Mouse (Mus musculus): ENCODE results near the gene Arnt2. TPM values are rescaled to one million over a fixed set of nuclear protein-coding genes. Genes with fewer than 3 reads are reported as not detected.

Arnt2 gene
- polyA plus RNA-seq, 1 experiment, result 15.3 TPM

DNA sequence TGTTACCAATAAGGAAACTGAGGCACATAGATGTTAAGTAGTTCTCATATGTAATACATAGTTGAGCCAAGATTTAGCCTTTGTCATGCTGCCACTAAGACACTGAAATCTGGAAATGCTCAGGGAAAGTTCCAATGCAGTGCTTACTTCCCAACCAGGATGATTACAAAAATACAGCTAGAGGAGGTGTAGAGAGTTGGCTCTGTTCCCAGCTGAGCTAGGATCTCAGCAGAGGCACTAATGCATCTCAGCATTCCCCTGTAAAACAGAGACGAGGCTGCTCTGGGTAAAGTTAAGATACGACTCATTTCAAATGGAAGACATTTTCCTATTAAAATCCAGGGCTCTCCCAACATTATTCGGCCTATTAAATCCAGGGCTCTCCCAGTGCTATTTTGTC lies 206.0 kb downstream of the Arnt2 start:
- DNase-seq, result no peak
- no peak overlapping the region for H3K4me3 ChIP-seq (ENCODE audit: insufficient read depth, low read depth, low read length)
- TF ChIP-seq POLR2A (IDR thresholded peaks at IDR 0.05; ENCODE audit: low read depth, low read length), result no peak
- no peak for TF ChIP-seq CTCF (conservative IDR thresholded peaks at IDR 0.05; ENCODE audit: insufficient read depth, insufficient read length, low read depth, low read length)
- H3K27me3 ChIP-seq (replicated peaks; ENCODE audit: control insufficient read depth, insufficient read depth, low read length), result no peaks in the 10 kb centered on the region
- 78% methylated on average over 3 of the region's 3 CpGs for WGBS
- H3K4me1 ChIP-seq (ENCODE audit: control insufficient read depth, insufficient read depth, low read length), result no peaks in the 10 kb centered on the region
- no peak overlapping the region for H3K27ac ChIP-seq (ENCODE audit: insufficient read depth, low read depth, low read length)
- H3K36me3 ChIP-seq (ENCODE audit: control insufficient read depth, insufficient read depth, low read length), result no peaks in the 10 kb centered on the region

DNA sequence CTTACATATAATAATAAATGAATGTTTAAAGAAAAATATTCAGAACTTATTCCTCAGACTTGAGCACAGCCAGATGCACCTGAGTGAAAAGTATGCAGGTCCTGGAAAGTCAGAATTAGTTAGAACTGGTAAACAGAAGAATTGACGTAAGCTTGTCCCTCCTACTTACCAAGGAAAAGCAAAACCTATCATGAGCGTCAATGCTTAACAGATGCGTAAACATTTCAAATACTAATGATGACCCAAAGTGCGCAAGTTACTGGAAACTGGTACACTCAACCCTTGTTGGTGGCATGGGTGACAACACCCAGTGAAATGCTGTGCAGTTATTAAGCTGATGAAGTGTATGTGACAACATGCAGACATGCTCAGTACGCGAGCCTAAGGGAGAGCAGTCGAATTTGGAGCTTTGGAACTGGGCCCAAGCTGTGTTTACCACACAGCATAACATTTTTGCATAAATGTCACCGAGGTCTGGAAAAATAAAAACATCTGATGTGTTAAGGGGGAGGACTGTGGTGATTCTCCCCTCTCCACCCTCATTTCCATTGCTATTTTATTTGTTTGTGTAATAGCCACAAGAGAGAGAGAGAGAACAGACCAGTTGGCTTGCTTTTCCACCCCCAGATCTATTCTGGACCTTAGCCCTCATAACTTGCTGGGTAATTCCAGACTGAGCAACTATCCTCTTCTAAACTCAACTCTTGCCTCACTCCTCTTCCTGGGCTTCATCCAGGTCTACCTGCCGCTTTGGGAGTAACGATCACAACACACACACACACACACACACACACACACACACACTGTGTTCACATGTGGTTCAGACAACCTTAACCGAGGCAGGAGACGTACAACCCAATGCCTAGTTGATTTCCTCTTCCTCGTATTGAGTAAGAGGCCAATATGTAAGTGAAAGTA lies 208.6 kb downstream of the Arnt2 start:
- peak; percentile 8 for DNase-seq
- H3K36me3 ChIP-seq (ENCODE audit: control insufficient read depth, insufficient read depth, low read length), result no peaks in the 10 kb centered on the region
- TF ChIP-seq POLR2A (IDR thresholded peaks at IDR 0.05; ENCODE audit: low read depth, low read length), result no peak
- TF ChIP-seq CTCF (conservative IDR thresholded peaks at IDR 0.05; ENCODE audit: insufficient read depth, insufficient read length, low read depth, low read length), result no peak
- H3K4me3 ChIP-seq (ENCODE audit: insufficient read depth, low read depth, low read length), result no peak overlapping the region
- WGBS, result 85% methylated on average over 13 of the region's 13 CpGs
- H3K27ac ChIP-seq (ENCODE audit: insufficient read depth, low read depth, low read length), result no peak overlapping the region
- no peaks in the 10 kb centered on the region for H3K27me3 ChIP-seq (replicated peaks; ENCODE audit: control insufficient read depth, insufficient read depth, low read length)
- no peaks in the 10 kb centered on the region for H3K4me1 ChIP-seq (ENCODE audit: control insufficient read depth, insufficient read depth, low read length)

DNA sequence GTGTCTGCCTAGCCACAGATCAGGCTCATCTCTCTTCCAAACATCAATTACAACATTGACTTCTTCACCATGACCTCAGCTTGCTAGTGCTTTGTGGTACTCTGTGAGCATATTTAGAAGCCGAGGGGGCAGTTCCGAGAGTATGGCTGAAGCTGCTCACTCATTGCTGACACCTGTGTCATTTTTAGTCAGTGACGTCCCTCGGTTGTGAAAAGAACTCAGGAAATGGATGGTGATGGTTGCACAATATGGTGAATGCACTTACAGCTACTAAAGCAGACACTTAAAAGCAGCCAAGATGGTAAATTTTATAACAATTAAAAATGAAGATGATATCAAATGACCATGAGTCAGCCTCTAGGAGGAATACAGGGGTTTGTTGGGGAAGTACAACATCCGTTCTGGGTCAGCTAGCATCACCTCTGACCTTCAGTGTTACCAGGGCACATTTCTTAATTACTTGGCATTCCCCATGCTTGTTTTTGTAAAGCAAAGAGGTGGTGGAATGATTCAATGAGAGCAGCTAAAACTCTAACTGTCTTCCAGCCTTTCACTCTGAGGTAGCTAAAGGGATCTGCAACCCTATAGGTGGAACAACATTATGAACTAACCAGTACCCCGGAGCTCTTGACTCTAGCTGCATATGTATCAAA lies 212.6 kb downstream of the Arnt2 start:
- no peaks in the 10 kb centered on the region for H3K27me3 ChIP-seq (replicated peaks; ENCODE audit: control insufficient read depth, insufficient read depth, low read length)
- TF ChIP-seq POLR2A (IDR thresholded peaks at IDR 0.05; ENCODE audit: low read depth, low read length) (no peak), CTCF (conservative IDR thresholded peaks at IDR 0.05; ENCODE audit: insufficient read depth, insufficient read length, low read depth, low read length) (no peak)
- peak; percentile 4 for DNase-seq
- H3K4me3 ChIP-seq (ENCODE audit: insufficient read depth, low read depth, low read length), result no peak overlapping the region
- H3K4me1 ChIP-seq (ENCODE audit: control insufficient read depth, insufficient read depth, low read length), result no peaks in the 10 kb centered on the region
- H3K36me3 ChIP-seq (ENCODE audit: control insufficient read depth, insufficient read depth, low read length), result no peaks in the 10 kb centered on the region
- no peak overlapping the region for H3K27ac ChIP-seq (ENCODE audit: insufficient read depth, low read depth, low read length)
- 76% methylated on average over 6 of the region's 6 CpGs for WGBS

Other genes with a start within 250 kb of the Arnt2 start
- 1.1 and 1.6 TPM in 2 replicates for gene Gm2115, start 118.8 kb upstream of the Arnt2 start, polyA plus RNA-seq (2012; rRNA removed)
- gene Fah, start 196.5 kb upstream of the Arnt2 start, polyA plus RNA-seq (2012; rRNA removed), result 850 and 987 TPM in 2 replicates